Mouse (Mus musculus) forebrain, postnatal 0 days (tissue): Measurements from ENCODE around the gene Shmt2. TPM values are rescaled to one million over a fixed set of nuclear protein-coding genes. Genes with fewer than 3 reads are reported as not detected.
A peak's percentile ranks its signal among the peaks of the same experiment; 100 is the strongest.

ENCODE experiments used
- ATAC-seq: fragments of 200-750 bp; cut with Nextera tagmentation; 2 replicates; pipeline ENCODE4 v1.8.0; 2017; ENCODE audit warnings: mild to moderate bottlenecking, moderate library complexity
- DNase-seq: peaks from one replicate; pipeline ENCODE4 v3.0.0-alpha.2; 2015
- H3K27ac ChIP-seq: fragments of 300-500 bp; sonication (generic); 2 replicates; pipeline ENCODE4 v1.5.1; 2014; ENCODE audit warnings: low read depth, mild to moderate bottlenecking, antibody characterized with exemption, low read length, moderate library complexity, mixed read lengths
- H3K27me3 ChIP-seq: fragments of 300-500 bp; sonication (generic); 2 replicates; pipeline ENCODE4 v1.6.1; 2014; ENCODE audit warnings: mild to moderate bottlenecking, low read length, mixed read lengths; ENCODE audit not compliant: insufficient read depth
- H3K36me3 ChIP-seq: fragments of 300-500 bp; sonication (generic); 2 replicates; pipeline ENCODE4 v1.6.1; 2014; ENCODE audit warnings: mild to moderate bottlenecking, moderate library complexity; ENCODE audit not compliant: insufficient read depth
- H3K4me1 ChIP-seq: fragments of 300-500 bp; sonication (generic); 2 replicates; pipeline ENCODE4 v1.6.1; 2014; ENCODE audit warnings: antibody characterized with exemption; ENCODE audit not compliant: insufficient read depth
- H3K4me2 ChIP-seq: fragments of 300-500 bp; sonication (generic); 2 replicates; pipeline ENCODE4 v1.6.1; 2014; ENCODE audit warnings: low read depth, mild to moderate bottlenecking, moderate library complexity
- H3K4me3 ChIP-seq: fragments of 300-500 bp; sonication (generic); 2 replicates; pipeline ENCODE4 v1.5.1; 2014; ENCODE audit warnings: low read depth, low read length, mixed read lengths
- H3K9ac ChIP-seq: fragments of 300-500 bp; sonication (generic); 2 replicates; pipeline ENCODE4 v1.6.1; 2014; ENCODE audit warnings: mild to moderate bottlenecking
- H3K9me3 ChIP-seq: fragments of 300-500 bp; sonication (generic); 2 replicates; pipeline ENCODE4 v1.6.1; 2016; ENCODE audit warnings: low read length
- CTCF ChIP-seq: sonication (generic); IDR thresholded peaks from 2 replicates; pipeline ENCODE4 v1.5.1; 2016; ENCODE audit warnings: antibody characterized with exemption, control low read depth, low read depth
- WGBS: fragments of 180-500 bp; shearing (Covaris S2); extraction: QIAGEN DNeasy Blood & Tissue Kit; methylation state at CpG from one replicate; pipeline ENCODE4 v1.1.7; 2014; 5-methylcytosine and 5-hydroxymethylcytosine counted together
- polyA plus RNA-seq: library from polyadenylated mRNA; unstranded; fragments of >200 nt; fragmentation: Nextera tagmentation; extraction: Ambion mirVana; gene quantifications from 2 replicates; pipeline ENCODE4 v1.2.1, GENCODE M21; 2015
- total RNA-seq: library from RNA; depleted of rRNA; stranded (reverse); fragments of >200 nt; gene quantifications from 2 replicates; pipeline ENCODE4 v1.2.3, GENCODE M21; 2014

The Shmt2 gene
- total and polyA plus RNA-seq, 2 experiments from 2014 or later = 39.9 to 43.8 TPM

GRCm38 (mm10) chr10:127563840-127564239 lies 41.6 kb upstream of the Shmt2 start:
- 82% methylated on average over 8 of the region's 8 CpGs for WGBS
- no peak overlapping the region for H3K4me3 ChIP-seq
- H3K4me2 ChIP-seq = no peak overlapping the region
- peaks cover 85% of the 10 kb centered on the region for H3K36me3 ChIP-seq
- ATAC-seq (no peak), DNase-seq (no peak)
- H3K9me3 ChIP-seq = no peaks in the 10 kb centered on the region
- H3K27ac ChIP-seq = no peak overlapping the region
- no peaks in the 10 kb centered on the region for H3K27me3 ChIP-seq
- H3K4me1 ChIP-seq = no peaks in the 10 kb centered on the region
- no peak for TF ChIP-seq CTCF
- no peak overlapping the region for H3K9ac ChIP-seq

- no peak for DNase-seq
- no peak overlapping the region for H3K27ac ChIP-seq
Measured at GRCm38 (mm10) chr10:127561145-127561544, 38.9 kb upstream of the Shmt2 start.

GRCm38 (mm10) chr10:127557397-127557796 lies 35.2 kb upstream of the Shmt2 start:
- Histone ChIP-seq H3K27me3 (no peaks in the 10 kb centered on the region), H3K9me3 (no peaks in the 10 kb centered on the region), H3K36me3 (peaks cover 99% of the 10 kb centered on the region), H3K4me1 (no peaks in the 10 kb centered on the region), H3K9ac (no peak overlapping the region), H3K4me2 (no peak overlapping the region), H3K4me3 (no peak overlapping the region), H3K27ac (no peak overlapping the region)
- 91% methylated on average over 13 of the region's 13 CpGs for WGBS
- ATAC-seq (no peak), DNase-seq (no peak)
- peak; percentile 51 for TF ChIP-seq CTCF

More at GRCm38 (mm10) chr10:127561145-127561544, 38.9 kb upstream of the Shmt2 start:
- no peaks in the 10 kb centered on the region for H3K9me3 ChIP-seq
- H3K4me1 ChIP-seq = no peaks in the 10 kb centered on the region
- ATAC-seq = no peak
- no peak overlapping the region for H3K4me2 ChIP-seq
- no peak overlapping the region for H3K9ac ChIP-seq
- peaks cover 89% of the 10 kb centered on the region for H3K36me3 ChIP-seq
- no peaks in the 10 kb centered on the region for H3K27me3 ChIP-seq
- no peak overlapping the region for H3K4me3 ChIP-seq
- TF ChIP-seq CTCF = peak; percentile 45

- Histone ChIP-seq H3K9me3 (no peaks in the 10 kb centered on the region), H3K36me3 (peaks cover 99% of the 10 kb centered on the region), H3K27ac (no peak overlapping the region), H3K27me3 (no peaks in the 10 kb centered on the region), H3K4me2 (no peak overlapping the region), H3K9ac (no peak overlapping the region), H3K4me1 (no peaks in the 10 kb centered on the region), H3K4me3 (no peak overlapping the region)
- TF ChIP-seq CTCF = peak; percentile 70
- ATAC-seq (peak; percentile 23), DNase-seq (no peak)
- WGBS = 69% methylated on average over 18 of the region's 18 CpGs
Measured at GRCm38 (mm10) chr10:127555703-127556102, 33.5 kb upstream of the Shmt2 start.

GRCm38 (mm10) chr10:127549892-127550291 lies 27.6 kb upstream of the Shmt2 start:
- no peaks in the 10 kb centered on the region for H3K9me3 ChIP-seq
- no peak overlapping the region for H3K9ac ChIP-seq
- no peak for TF ChIP-seq CTCF
- no peaks in the 10 kb centered on the region for H3K27me3 ChIP-seq
- ATAC-seq (no peak), DNase-seq (no peak)
- WGBS = 91% methylated on average over 17 of the region's 17 CpGs
- H3K4me1 ChIP-seq = no peaks in the 10 kb centered on the region
- peaks cover 100% of the 10 kb centered on the region for H3K36me3 ChIP-seq
- H3K4me2 ChIP-seq = no peak overlapping the region
- H3K27ac ChIP-seq = no peak overlapping the region
- H3K4me3 ChIP-seq = no peak overlapping the region

GRCm38 (mm10) chr10:127548236-127548635 lies 26.0 kb upstream of the Shmt2 start:
- DNase-seq = no peak
- Histone ChIP-seq H3K27me3 (no peaks in the 10 kb centered on the region), H3K4me1 (no peaks in the 10 kb centered on the region), H3K27ac (no peak overlapping the region), H3K36me3 (peaks cover 98% of the 10 kb centered on the region), H3K4me2 (no peak overlapping the region), H3K9me3 (no peaks in the 10 kb centered on the region), H3K9ac (no peak overlapping the region), H3K4me3 (no peak overlapping the region)
- no peak for TF ChIP-seq CTCF
- ATAC-seq = no peak
- WGBS = 94% methylated on average over 15 of the region's 15 CpGs

- H3K27me3 ChIP-seq = no peaks in the 10 kb centered on the region
- ATAC-seq = no peak
- WGBS = 93% methylated on average over 7 of the region's 7 CpGs
- no peaks in the 10 kb centered on the region for H3K4me1 ChIP-seq
- H3K36me3 ChIP-seq = peaks cover 98% of the 10 kb centered on the region
- no peak overlapping the region for H3K27ac ChIP-seq
- no peak for DNase-seq
- no peak overlapping the region for H3K4me2 ChIP-seq
- H3K9ac ChIP-seq = no peak overlapping the region
- peak; percentile 57 for TF ChIP-seq CTCF
- no peak overlapping the region for H3K4me3 ChIP-seq
- H3K9me3 ChIP-seq = no peaks in the 10 kb centered on the region
Measured at GRCm38 (mm10) chr10:127546505-127546904, 24.3 kb upstream of the Shmt2 start.

GRCm38 (mm10) chr10:127544375-127544774 lies 22.1 kb upstream of the Shmt2 start:
- no peak for TF ChIP-seq CTCF
- no peak overlapping the region for H3K27ac ChIP-seq
- H3K4me3 ChIP-seq = no peak overlapping the region
- DNase-seq (no peak), ATAC-seq (no peak)
- H3K9ac ChIP-seq = no peak overlapping the region
- no peaks in the 10 kb centered on the region for H3K4me1 ChIP-seq
- peaks cover 98% of the 10 kb centered on the region for H3K36me3 ChIP-seq
- no peaks in the 10 kb centered on the region for H3K27me3 ChIP-seq
- no peaks in the 10 kb centered on the region for H3K9me3 ChIP-seq
- WGBS = 91% methylated on average over 20 of the region's 20 CpGs
- H3K4me2 ChIP-seq = no peak overlapping the region
